Mouse (Mus musculus): Measurements from ENCODE around the gene Pwwp2a. TPM values are rescaled to one million over a fixed set of nuclear protein-coding genes. Genes with fewer than 3 reads are reported as not detected.
A peak's percentile ranks its signal among the peaks of the same experiment; 100 is the strongest.

Pwwp2a gene
- total RNA-seq (2021) = 10 to 100 TPM; 61.2 to 65.4 TPM
- long read RNA-seq, experiment 1, partial matches to known transcripts = 5 of 33 reads
- long read RNA-seq, experiment 1, other reads (novel, unspliced or antisense) = 20 of 33 reads
- long read RNA-seq, experiment 2, partial matches to known transcripts = 0 of 27 reads
- long read RNA-seq, experiment 2, other reads (novel, unspliced or antisense) = 20 of 27 reads

DNA sequence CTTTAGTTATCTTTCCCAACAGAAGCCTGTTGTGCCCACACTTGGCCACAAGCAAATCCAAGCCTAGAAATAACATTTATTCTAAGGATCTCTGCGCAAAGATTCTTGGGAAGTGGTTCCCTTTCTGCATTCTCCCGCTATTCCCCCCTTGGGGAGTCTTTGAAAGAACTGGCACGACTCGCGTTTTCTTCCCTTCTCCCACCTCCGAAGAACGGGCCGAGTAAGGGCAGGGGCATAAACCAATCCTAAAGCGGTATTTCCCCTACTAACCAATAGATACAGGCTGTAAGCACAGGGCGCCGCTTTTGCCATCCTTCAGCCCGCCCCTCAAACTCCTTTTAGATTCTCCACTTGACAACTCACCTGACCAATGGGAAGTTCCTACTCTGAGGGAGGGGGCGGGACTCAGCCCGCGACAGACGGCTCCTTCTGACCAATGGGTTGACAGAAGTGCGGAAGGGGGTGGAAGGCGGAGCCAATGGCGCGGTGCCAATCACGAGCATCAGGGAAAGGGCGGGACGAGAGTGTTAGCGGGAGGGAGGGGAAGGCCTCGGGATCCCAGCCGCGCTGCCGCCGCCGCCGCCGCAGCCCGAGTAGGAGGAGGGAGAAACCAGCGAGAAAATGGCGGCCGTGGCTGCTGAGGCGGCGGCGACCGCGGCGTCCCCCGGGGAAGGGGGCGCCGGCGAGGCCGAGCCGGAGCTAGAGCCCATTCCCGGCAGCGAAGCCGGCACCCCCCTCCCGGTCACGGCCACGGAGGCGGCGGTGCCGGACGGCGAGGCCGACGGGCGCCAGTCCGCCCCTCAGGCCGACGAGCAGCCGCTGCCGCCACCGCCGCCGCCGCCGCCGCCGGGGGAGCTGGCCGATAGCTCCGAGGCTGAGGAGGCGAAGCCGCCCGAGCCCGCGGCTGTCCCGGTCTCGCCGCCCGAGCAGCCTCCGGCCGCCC, at the start of gene Pwwp2a:
Pwwp2a (plus strand) TSS at position 527 of the 943 bp plus-strand sequence.
- DNase-seq (ENCODE audit: low spot score in 2 of 2) = peak; percentile 99

DNA sequence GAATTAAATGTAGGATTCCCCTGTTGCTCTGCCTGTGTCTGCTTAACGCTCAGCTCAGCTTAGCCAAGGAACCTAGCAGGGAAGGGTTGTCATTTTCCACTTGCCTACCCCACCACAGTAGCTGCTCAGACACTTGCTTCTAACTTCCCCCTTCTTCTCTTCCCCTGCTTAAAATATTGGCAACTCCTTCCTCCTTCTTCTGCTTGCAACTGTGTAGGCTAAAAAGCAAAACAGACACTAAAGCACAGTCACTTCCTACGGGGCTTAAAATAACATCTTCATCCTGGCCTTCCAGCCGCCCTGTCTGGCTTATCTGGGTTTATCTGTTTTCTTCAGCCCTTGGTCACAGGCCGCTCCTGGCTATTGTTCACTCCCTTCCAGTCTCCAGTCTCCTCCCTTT, 49.2 kb upstream of the Pwwp2a start:
- no peak for DNase-seq (ENCODE audit: low spot score in 2 of 2)

DNA sequence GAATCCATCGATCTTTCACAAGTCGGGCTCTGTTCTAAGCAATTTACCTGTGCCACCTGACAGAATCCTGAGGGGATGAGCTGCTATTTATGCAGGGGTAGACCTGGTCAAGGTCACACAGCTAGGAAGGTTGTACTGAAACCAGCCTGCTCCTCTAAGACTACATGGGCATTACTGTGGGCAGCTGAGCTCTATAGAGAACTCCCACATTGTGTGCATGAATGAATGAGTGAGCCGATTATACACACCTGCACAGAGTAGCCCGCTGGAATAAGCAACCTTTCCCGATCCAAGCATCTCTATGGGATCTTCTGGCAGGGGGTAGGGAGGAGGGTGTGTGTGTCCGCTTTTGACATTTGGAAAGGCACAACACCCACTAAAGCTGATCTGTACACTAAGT, 48.6 kb upstream of the Pwwp2a start:
- DNase-seq (ENCODE audit: low spot score in 2 of 2) = no peak

DNA sequence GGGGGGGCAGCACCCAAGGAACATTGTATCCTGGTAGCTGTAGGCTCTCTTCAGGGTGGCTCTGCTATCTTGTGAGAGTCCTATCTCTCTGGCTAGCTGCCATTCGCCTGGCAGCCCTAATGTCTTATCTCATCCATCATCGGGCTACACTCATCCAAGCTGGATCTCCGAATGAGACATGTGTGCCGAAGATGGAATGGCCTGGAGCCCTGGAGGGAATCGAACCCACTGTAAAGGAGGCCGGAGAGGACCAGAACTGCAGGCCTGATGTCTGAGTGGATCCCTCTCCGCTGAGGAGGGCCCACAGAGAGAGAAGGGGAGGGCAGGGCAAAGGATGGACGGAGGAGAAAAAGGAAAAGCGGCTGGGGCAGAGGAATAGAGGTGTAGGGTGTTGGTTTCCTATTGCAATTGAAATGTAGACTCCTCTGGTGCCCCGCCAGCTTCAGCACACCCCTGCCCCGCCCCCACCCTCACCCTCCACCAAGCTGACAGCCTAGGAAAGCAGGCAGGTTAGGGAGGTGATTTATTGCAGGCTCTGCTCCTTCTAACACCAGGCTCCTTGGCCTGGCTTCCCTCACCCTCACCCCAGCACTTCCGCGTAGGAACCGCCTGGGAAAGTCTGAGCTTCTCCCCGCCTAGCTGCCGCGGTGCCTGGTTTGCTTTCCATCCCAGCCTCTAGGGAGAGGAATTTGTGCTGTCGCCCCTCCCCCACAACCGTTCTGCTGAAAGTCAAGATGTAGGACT, 48.0 kb upstream of the Pwwp2a start:
- DNase-seq (ENCODE audit: low spot score in 2 of 2) = peak; percentile 36 to 57

DNA sequence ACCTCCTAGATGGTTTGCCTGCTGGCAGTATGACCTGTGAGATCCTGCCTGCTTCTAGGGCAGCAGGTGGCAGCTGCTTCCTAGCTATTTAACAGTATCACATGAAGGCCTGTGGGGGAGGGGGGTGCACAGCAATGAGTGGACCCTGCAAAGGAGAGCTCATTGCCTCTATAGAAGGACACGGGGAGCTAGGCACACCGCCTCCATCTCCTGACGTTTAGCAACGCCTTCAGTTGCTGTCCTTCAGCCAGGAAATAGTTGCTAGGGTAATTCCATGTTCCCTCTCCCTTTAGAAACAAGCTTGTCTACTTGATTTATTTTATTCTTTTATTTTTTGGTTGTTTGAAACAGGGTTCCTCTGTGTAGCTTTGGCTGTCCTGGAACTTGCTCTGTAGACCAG, 45.0 kb upstream of the Pwwp2a start:
- DNase-seq (ENCODE audit: low spot score in 2 of 2) = no peak

DNA sequence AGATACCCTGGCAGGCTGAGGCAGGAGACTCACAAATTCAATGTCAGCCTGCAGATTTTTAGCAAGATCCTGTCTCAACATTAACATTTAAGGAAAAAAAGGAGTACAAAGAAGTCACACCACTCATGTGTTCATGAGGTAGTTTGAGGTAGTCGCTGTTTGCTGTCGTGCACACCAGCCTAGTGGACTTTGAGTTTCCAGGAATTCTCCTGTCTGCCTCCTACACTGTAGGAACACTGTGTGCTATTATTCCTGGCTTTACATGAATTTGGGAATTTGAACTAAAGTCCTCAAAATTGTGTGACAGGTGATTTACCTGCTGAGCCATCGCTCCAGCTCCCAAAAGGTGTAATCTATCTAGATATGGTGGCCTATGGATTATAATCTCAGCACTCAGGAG, 43.3 kb upstream of the Pwwp2a start:
- DNase-seq (ENCODE audit: low spot score in 2 of 2) = no peak

DNA sequence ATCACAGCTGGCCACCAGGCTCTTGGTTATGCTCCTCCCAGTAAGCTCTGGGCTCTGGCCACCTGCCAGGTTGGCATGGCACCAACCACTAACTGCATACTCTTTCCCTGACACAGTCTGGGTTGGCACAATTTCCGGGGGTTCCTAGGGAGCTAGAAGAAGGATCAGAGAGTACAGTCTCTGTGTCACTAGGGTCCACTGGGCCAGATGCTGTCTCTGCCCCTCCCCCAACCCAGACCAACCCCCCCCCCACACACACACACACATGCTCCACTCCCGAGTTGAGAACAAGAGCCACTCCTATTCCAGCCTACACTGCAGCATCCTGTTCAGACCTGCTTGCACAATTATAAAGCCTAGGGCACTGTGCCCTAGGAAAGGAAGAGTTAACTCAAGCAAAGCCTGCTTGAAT, 38.6 kb upstream of the Pwwp2a start:
- peak; percentile 60 to 65 for DNase-seq (ENCODE audit: low spot score in 2 of 2)

DNA sequence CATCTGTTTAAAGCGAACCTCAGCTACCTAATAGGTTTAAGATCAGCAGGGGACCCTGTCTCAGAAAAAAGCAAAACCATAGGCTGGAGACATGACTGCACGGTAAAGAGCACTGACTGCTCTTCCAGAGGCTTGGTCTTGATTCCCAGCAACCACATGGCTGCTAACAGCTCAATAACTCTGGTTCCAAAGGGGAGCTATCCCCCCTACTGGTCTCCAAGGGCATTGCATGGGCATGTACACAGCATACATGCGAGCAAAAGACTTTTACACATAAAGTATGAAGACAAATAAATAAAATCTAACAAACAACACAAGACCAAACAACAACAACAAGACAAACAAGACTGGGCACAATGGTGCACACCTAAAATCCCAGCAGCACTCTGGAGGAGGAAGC, 36.5 kb upstream of the Pwwp2a start:
- no peak for DNase-seq (ENCODE audit: low spot score in 2 of 2)

DNA sequence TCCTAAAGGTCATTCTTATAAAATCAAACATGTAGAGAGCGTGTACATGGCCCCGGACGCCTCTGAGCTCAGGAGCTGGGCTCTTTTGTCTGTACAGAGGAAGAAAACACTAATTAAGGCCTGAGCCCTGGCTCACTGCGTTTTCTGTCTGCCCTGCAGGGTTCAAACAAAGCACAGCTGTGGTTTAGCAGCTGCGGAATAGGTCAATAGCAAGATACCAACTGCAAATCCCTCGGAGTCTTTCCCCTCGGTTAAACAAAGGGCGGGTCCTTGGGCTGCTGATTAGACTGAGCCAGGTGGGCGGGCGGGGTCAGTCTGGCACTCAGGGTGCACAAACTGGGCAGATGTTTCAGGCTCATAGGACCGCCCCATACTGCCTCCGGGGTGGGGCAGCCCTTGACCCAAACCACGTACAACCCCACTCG, 28.7 kb upstream of the Pwwp2a start:
- no peak for DNase-seq (ENCODE audit: low spot score in 2 of 2)

DNA sequence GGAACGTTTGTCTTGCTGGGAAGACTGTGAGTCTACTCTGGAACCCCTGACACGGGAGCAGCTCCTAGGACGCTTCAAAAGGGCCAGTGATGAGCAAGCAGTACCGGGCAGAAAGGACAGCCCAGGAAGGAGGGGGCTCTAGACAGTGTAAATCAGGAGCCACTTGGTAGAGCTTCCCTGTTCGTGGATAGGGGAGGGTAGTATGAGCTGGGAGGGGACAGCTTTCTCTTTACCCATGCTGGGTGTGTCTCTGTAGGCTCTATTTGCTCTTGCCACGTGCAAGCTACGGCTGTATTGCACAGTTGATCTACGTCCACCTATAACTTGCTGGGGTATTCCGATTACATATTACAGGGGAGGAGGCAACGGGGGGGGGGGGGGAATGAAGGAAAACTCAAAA, 25.3 kb upstream of the Pwwp2a start:
- no peak for DNase-seq (ENCODE audit: low spot score in 2 of 2)

DNA sequence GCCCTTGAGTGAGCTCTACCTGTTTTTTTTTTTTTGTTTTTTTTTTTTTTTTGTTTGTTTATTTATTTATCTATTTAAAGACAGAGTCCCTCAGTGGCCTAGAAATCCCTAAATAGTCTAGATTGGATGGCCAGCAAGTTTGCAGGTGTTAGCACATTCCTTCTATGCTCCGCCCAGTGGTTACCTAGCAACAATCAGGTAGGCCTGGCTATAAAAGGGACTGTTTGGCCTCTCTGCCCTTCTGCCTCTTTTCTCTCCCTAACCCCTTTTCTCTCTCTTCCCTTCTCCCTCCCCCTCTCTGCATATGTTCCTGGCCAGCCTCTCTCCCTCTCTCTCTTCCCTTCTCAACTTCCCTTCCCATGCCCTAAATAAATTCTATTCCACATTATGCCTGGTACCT, 23.8 kb upstream of the Pwwp2a start:
- no peak for DNase-seq (ENCODE audit: low spot score in 2 of 2)

DNA sequence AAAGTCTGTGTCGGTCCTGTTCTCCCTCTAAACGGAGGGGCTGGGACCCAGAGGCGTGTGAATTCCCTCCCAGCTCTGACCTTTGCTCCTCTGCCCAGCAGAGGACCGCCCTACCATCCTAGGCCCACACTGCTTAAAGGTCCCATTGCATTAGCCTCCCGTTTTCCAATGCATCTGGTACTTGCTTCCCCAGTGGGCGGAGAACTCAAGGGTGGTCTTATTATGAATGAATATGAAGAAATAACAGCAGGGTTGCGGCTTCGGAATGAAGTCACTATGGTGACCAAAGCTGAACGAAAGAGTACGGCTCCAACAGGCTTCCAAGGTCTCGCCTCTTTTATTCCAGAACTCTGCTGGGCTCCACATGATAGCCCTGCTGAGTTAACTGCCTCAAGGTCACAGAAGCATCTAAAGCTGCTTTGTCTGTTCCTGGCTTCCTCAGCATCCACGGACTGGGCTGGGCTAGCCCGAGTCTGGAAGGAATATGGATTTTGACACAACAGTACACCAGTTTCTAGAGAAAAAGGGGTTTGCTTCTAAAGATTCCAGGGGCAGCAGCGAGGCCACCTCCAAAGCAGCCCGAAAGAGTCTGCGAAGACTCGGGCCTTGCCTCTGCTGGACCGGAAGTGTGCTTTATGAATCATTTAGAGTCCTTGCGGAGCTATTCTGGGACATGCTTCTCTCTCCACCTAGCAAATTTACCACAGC, 14.6 kb upstream of the Pwwp2a start:
- DNase-seq (ENCODE audit: low spot score in 2 of 2) = no peak

DNA sequence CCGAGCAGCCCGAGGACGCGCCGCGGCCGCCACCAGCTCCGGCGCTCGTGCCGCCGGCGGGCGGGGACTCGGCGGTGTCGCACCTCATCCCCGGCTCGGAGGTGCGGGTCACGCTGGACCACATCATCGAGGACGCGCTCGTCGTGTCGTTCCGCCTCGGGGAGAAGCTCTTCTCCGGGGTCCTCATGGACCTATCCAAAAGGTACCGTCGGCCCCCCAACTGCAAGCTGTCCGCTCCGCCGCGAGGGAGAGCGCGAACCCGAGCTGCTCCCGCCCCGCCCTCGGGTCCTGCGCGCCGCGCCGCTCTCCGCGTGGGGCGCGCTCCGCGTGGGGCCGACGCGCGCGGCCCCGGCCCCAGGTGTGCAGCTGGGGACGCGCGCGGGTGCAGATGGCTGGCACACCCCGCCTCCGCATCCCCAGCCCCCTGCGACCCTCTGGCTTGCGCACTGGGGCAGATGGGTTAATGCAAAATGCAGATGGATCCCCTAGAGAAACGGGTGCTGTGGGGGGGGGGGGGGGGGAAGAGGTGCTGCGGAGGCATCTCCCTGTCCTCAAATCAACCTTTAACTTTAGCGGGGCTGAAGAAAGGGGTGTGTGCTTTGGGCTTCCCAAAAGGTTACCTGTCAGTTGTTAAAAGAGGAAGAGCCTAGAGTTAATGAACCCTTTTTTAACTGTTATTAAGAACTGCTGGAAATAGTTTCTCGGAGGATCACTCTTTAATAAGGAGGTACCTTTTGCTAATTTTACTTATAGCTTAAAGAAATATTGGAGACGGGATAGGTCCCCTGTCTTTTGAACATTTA, 818 bp downstream of the Pwwp2a start:
- DNase-seq (ENCODE audit: low spot score in 2 of 2) = peak; percentile 55 to 67

DNA sequence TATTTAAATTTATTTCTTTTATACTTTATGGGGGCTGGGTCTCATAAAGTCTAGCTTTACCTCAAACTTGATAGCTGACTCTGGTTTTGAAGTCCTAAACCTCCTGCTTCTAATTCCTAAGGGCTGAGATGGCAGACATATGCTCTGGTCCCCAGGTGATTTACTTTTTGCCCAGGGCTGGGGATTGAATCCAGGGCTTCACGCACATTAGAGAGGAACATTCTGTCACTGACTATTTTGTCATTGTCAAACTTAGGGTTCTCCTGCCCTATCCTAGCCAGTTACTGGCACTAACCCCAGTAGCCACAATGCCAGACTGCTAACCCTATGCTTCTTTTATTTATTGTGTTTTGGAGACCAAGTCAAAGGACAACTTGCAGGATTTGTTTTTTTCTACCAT, 7.1 kb downstream of the Pwwp2a start:
- DNase-seq (ENCODE audit: low spot score in 2 of 2) = no peak

DNA sequence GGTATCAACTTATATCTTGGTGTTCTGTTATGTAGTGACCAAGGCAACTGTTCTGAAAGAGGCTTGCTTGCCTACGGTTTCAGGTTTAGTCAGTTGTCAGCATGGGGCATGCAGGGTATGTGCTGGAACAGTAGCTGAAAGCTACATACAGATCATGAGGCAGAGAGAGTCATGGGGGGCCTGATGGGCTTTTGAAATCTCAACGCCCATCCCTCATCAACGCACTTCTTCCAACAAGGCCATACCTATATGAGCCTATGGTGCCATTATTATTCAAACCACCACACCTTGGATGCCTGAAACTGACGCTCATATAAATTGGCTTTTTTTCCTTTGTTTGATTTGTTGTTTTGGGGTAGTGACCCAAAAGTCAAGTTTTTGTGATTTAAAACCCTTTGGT, 14.8 kb downstream of the Pwwp2a start:
- DNase-seq (ENCODE audit: low spot score in 2 of 2) = no peak

DNA sequence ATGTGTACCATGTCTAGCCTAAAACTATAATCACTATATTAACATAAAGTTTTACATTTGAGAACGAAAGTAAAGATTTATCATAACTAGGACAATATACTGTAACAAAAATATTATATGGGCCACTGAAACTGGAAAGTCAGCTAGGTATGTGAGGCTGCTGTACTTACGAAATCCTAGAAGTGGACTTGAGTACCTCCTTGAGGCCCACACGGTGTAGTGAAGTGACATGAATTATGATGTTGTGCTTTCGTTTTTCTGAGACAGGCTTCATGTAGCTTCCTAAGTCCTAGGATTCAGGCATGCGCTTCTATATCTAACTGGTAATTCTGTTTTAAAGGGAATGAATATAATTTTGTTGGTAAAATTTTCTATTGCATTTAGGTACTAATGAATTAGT, 16.8 kb downstream of the Pwwp2a start:
- no peak for DNase-seq (ENCODE audit: low spot score in 2 of 2)

DNA sequence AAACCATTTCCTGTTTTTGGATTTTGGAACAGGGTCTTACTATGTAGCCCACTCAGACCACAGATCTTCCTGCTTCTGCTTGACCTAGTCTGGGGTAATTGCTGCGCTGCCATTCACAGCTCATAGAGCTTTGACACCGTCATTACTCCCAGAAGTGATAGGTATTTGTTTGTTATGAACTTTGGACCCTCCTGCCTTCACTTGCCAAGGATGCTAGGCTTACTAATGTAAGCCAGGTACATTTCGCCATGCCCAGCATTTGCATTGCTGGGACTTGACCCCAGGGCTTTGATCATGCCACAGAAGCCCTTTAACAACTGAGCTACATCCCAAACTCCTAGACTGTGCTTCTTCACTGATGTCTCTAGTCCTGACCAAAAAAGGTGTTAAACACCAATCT, 18.5 kb downstream of the Pwwp2a start:
- DNase-seq (ENCODE audit: low spot score in 2 of 2) = no peak

DNA sequence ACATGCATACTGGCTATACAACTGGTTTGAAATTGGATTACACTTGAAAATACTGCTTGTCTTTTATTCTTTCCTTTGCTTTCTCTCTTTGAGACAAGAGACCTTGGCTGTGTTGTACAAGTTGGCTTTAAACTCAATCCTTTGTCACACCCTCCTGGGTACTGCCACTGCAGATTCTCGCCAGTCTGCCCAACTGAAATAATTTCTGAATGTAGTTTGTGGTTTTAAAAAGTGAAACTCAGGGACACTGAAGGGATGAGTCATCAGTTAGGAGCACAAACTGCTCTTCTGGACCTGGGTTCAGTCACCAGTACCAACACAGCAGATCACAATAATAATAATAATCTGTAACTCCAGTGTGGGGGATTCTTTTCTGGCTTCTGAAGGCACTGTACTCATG, 21.8 kb downstream of the Pwwp2a start:
- DNase-seq (ENCODE audit: low spot score in 2 of 2) = no peak

DNA sequence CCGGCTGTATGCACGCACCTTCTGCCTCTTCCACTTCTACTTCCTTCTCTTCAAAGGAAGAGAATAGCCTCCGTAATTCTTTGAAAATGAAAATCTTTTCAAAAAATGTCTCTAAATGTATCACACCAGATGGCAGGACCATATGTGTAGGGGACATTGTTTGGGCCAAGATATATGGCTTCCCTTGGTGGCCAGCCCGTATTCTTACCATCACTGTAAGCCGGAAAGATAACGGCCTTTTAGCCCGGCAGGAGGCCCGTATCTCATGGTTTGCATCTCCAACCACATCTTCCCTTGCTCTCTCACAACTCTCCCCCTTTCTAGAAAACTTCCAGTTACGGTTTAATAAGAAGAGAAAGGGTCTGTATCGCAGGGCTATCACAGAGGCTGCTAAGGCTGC, 24.0 kb downstream of the Pwwp2a start:
- no peak for DNase-seq (ENCODE audit: low spot score in 2 of 2)

DNA sequence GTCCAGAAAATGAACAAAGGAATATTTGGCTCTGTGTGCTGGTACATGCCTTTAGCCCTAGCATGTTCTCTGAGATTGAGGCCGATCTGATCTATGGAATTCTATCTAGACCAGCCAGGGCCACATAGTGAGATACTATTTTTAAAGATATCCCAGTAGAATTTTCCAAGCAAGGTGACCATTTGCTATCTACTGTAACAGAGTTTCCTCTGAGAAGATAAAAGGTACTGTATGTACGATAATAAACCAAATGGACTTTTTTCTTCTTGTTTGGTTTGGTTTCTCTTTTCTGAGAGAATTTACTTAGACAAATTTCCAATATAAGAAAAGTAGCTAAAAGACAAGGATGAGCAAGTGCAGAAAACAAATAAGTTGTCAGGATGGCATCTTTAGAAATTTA, 26.6 kb downstream of the Pwwp2a start:
- DNase-seq (ENCODE audit: low spot score in 2 of 2) = no peak

DNA sequence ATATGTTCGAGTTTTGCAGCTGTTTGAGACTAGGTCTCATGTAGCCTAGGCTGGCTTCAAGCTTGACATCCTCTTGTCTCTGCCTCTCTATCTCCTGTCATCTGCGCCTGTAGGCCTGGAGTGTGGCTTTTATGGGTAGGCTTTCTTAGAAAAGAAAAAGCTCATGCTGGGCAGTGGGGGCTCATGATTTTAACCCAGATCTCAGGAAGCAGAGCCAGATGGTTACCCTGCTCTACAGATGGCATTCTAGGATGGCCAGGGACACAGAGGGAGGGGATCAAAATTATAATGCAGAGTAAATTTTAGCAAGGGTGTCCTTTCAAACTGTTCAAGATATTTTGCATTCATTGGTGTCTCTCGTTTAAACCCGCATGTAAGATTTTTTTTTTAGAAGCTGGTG, 30.4 kb downstream of the Pwwp2a start:
- peak in 1 of 2 experiments; percentile 24 for DNase-seq (ENCODE audit: low spot score in 2 of 2)
